Mouse (Mus musculus) cerebellum, postnatal 25 days (tissue): ENCODE data around the gene Cacna2d2.
A peak's percentile ranks its signal among the peaks of the same experiment; 100 is the strongest.

ENCODE experiments used
- DNase-seq, 2 experiments: peaks; one replicate each; pipeline ENCODE4 v3.0.0; 2021; ENCODE audit warnings: mixed read lengths in 2 of 2

The Cacna2d2 gene

DNA sequence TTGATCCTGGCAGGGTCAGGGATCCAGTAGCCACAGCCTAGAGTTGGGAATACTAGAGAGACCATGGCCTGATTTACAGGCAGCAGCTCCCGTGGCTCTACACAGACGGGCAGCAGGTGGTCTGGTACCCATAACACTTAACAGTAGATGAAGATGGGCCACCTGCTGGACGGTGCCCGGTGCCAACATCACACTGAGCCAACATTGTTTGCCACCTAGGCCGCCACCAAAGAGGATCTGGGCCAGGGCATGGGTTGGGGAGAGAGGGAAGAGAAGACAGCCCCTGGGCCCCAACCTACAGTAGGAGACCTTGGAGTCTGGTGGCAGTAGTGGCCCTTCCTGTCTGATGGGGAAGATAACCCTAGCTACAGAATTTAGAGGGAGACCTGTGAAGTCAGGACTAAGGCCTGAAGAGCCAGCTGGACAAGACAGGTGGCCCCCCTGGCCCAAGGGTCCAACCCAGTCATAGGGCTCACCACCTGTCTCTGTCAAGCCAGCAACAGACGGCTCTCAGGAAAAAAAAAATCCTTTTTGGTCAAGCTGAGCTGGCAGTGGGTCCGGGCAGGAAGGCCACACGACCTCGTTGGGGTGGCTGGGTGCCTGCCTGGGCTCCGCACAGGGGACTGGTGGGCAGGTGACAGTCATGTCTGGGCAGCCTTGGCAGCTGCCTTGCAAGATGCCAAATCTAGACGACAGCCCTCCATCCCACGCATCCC is 102.9 kb downstream of the Cacna2d2 start:
- DNase-seq = peak; percentile 82 to 83

DNA sequence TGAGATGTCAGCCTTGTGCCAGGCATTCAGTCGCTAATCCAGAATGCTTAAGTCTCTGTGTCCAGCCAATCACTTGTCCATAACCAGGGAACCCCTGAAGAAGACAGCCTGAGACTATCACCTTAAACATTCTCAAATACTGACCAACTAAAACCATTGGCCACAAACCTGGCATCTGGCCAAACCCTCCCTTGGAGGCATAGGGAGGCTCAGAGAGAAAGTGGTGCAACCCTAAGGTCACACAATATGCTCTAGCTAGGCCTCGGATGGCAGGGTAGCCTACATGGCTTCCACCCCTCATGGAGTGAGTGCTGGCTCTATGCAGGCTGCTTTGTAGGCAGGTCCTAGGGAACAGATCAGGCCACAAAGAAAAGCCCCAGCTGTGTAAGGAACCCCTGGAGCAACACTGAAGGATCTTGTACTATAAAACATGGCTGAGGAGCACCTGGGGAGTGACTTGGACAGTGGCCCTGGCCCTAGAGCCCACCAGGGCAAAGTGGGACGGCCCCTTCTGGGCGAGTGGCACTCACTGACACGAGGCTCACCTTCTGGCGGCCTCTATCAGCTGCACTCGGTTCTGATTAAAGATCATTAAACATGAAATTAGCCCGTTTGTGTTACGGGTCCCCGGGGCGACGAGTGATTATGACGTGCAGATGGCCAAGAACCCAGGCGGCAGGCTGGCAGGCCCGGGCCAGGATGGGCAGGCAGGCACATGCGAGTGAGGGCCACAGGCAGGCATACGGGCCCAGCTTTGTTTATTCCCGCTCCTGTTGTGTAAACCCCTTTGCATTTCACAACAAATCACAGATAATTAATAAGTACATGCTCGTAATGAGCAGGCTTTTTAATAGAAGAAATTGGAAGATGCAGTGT is 105.5 kb downstream of the Cacna2d2 start:
- DNase-seq = peak; percentile 54 to 67

DNA sequence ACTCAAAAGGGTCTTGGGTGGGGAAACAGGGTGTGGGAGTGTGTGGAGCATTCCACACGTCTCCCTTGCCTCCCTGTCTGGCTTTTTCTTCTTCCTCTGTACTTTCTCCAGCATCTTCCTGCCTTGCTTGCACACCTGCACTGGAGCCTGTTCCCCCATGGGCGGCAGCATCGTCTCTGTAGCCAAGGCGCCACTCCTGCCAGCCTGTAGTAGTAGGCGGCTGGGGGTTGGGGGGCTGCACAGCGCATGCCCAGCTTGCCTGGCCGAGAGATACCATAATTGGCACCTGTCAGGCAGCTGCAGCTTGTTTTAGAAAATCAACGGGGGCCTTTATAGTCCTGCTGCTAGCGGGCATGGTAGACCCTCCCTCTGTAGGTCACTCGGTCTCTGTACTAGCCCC is 108.9 kb downstream of the Cacna2d2 start:
- peak in 1 of 2 experiments; percentile 19 for DNase-seq

DNA sequence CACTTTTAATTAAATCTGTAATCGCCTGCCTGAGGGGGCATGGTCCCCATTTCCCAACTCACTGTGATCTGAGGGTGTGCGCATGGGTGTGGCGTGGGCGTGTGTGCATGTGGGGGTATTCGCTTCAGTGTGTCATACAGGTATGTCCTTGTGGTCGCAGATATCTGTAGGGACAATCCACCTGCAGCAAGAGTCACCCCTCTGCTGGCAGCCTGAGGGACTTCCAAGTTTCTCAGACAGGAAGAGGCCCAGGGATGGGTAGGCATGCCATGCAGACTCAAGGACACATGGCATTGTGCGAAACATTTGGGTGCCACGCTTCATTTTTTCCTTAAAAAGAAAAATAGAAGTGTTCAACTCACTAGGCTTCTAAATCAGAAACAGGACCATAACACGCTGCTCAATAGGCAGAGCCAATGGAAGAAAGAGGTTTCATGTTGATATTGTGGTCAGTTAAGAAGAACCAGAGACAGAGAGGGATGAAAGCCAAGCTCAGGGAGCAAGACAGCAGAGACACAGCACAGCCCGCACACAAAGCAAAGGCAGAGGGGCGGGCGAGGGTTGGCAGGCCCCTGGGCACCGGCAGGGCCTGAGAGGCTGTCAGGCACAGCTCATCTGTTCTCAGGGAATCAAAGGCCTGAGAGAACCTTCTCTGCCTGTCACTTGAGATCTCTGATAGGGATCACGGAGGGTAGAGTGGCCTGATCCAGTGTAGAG is 111.1 kb downstream of the Cacna2d2 start:
- DNase-seq = peak in 1 of 2 experiments; percentile 21

DNA sequence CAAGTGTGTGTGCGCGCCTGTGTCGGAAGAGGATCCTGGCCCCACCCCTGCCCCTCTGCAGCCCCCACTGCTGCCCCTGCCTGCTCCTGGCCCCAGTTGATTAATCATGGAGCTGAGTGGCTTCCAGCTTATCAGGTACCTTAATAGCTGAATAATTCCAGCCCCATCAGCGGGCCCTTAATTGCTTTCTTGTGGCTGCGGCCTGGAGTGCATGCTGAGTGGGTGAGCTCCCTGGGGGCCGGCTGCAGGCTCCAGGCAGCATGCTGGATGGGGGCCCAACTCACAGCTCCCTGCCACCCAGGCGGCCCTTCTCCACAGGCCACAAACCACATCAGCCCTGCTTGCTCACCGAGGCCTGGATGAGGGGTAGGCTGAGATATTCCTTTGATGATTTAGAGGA is 112.0 kb downstream of the Cacna2d2 start:
- no peak for DNase-seq

DNA sequence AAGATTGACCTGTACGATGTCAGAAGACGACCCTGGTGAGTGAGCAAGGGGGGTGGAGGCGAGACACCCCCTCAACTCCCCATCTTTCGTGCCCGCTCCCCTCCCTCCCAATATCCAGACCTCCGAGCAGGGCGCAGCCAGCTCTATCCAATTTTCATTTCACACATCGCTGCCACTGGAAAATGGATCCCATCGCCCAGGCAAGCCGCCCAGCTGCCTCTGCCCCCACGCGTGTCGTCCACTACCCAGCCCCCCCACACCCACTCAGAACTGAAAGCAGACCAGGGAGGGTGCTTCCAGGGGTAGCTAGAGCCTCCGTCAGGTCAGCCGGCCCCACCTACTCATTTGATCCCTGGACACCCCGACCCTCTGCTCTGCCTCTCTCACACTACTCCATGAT is 112.9 kb downstream of the Cacna2d2 start:
- DNase-seq = no peak

DNA sequence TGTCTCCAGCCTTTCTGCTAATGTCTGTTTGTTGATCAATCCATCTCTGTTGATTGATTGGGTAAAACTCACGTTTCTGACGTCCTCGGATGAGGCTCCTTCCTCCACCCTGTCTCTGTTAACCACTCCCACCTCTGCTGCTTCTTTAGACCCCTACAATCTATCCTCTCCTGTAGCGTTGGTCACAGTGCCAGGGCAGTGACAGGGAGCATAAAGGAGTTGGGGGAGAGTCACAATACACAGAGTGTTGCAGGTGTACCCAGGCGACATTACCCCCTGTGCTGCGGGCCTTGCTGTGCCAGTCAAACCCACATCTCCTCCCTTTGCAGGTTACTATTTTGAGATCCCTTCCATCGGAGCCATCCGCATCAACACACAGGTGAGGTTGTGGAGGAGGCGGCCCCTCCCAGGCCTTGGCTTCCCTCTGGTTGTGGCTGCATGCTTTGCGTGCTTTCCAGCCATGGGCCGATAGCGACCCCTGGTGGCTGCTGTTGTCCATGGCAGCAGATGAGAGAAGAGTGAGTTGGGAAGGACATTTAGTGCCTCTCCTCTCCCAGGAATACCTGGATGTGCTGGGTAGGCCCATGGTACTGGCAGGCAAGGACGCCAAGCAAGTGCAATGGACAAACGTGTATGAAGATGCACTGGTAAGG is 115.0 kb downstream of the Cacna2d2 start:
- peak; percentile 96 for DNase-seq

DNA sequence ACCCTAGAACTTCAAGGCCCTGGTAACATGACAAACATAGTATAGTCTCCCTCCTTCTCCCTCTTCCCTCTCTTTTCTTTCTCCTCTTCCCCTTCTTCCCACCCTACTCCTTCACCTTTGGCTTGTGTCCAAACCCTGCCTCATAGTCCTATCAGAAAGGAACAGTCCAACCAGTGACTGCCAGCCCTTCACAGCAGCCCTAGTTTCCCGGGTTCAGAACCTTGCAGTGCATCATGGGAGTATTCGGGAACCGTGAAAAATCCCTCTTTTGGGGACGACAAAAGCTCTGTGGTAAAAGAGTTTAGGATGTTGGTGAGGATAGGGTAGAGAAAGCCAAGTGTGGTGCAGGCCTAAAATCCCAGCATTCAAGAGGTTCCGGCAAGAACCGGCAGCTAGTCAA is 120.9 kb downstream of the Cacna2d2 start:
- DNase-seq = no peak

DNA sequence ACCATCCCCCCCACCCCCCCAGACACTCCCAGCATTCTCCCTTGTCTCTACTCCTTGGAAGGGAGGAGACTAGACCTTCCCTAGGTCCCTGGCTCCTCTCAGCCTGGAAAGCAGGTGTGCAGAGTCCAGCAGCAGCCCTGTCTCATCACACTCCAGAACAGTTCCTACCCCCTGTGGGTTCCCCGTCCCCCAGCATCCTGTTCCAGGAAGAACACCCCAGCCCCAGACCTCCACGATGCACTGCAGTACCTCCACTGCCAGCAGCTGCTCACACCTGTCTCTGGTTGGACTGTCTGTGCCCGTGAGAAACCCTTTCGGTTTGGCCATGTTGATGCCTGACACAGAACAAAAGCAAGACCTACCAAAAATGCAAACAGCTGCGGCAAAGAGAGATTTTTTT is 121.8 kb downstream of the Cacna2d2 start:
- no peak for DNase-seq

DNA sequence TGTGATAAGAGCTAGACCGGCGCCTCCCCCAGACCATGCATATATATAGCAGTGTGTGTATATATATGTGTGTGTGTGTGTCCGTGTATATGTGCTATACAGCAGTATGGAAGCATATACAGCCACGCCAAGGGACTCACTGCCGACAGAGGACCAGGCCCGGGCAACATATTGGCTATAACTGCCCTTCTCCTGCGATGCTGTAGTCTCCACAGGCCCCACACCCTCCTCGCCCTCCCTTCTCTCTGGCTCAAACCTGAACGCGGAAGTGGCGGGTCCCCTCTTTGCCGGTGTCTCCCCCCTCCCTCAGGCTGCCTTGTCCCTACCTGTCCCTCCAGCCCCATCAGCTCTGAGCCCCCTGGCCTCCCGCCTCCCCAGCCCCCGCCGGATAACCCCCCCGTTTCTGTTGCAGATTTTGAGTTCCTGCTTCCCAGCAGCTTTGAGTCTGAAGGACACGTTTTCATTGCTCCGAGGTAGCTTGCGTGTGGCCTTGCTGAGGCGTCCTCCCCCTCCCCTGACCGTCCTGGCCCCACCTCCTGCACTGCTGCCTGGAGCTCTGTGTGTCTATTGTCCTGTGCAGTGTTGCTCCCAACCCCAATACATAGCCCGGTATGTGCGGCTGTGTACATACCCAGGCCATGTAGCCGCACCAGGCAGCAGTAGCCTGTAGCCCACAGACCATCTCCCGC is 122.4 kb downstream of the Cacna2d2 start:
- DNase-seq = no peak

DNA sequence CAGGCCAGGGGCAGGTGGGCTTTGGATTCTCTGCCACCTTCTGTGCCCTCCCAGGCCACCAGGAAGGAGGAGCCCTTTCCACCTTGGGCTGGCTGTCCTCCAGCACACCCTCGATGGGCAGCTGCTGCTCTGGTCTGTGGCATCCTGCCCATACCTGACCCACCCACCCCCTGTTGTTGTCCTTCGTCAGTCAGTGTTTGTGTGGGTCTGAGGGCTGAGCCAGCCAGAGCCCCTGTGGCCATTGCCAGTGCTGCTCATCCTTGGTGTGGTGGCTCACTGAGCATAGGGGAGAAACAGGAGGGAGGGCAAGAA is 122.9 kb downstream of the Cacna2d2 start:
- DNase-seq = peak in 1 of 2 experiments; percentile 26

DNA sequence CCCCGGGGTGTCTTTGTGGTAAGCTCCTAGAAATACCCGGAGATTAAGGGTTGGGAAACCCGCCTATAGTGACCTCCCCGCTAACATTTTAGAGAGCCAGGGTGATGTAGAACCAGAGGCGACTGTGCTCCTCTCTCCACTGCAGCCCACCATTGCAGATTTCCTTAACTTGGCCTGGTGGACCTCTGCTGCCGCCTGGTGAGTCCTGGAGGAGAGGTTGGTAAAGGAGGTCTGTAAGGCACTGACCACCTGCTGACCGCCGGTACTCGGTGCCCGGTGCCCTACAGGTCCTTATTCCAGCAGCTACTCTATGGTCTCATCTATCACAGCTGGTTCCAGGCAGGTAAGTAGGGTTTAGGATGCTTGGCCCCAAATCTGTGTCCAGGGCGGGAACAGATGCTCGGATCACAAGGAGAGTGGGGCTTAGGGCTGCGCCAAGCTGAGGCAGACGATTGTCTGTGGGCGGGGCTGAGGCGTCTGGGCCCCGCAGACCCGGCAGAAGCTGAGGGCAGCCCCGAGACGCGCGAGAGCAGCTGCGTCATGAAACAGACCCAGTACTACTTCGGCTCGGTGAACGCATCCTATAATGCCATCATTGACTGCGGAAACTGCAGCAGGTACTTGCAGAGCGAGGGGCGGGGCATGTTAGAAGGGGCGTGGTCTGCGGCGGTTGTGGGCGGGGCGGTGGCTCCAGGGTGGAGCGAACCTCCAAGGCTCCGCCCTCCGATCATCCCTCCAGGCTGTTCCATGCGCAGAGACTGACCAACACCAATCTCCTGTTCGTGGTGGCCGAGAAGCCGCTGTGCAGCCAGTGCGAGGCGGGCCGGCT is 127.0 kb downstream of the Cacna2d2 start:
- DNase-seq = peak; percentile 40 to 69

DNA sequence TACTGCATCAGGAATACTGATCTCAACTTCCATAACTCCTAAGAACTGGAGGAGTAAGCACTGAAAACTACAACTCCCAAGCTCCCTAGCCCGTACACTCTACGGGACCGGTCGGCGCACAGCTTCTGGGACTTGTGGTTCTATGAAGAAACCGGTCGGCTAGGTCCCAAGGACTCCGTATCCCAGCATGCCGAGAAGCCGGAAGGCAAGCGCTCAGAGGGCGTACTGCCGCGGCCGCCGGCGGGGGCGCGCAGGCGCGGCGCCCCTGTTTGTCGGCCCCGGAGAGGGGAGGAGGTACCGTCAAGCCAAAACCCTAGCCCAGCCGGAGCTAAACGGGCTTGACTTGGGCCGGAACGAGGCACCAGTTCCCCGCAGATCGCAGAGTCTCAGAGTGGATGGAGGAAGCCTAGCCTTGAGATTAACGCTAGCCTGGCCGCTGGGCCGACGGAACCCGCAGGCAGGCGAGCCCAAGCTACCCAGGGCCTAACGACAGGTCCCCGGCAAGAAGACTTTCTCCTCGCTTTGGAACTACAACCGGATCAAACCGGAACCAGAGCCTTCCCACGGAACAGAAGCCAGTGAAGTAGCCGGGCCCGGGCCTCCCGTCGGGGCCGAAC is 134.5 kb downstream of the Cacna2d2 start, which contains the start of gene Tmem115:
TSS of gene Tmem115 (plus strand) at position 155 of the 617 bp plus-strand sequence.
- DNase-seq = peak; percentile 90 to 93

DNA sequence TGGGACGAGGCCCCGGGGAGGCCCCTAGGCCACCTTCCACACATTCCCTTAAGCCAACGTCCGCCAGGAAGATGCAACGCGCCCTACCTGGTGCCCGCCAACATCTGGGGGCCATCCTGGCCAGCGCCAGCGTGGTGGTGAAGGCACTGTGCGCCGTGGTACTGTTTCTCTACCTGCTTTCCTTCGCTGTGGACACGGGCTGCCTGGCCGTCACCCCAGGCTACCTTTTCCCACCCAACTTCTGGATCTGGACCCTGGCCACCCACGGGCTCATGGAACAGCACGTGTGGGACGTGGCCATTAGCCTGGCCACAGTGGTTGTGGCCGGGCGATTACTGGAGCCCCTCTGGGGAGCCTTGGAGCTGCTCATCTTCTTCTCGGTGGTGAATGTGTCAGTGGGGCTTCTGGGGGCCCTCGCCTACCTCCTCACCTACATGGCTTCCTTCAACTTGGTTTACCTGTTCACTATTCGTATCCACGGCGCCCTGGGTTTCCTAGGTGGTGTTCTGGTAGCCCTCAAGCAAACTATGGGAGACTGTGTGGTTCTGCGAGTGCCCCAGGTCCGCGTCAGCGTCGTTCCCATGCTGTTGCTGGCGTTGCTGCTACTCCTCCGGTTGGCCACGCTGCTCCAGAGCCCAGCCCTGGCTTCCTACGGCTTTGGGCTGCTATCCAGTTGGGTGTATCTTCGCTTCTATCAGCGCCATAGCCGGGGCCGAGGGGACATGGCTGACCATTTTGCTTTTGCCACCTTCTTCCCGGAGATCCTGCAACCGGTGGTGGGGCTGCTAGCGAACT is 135.2 kb downstream of the Cacna2d2 start:
- peak; percentile 55 to 62 for DNase-seq

DNA sequence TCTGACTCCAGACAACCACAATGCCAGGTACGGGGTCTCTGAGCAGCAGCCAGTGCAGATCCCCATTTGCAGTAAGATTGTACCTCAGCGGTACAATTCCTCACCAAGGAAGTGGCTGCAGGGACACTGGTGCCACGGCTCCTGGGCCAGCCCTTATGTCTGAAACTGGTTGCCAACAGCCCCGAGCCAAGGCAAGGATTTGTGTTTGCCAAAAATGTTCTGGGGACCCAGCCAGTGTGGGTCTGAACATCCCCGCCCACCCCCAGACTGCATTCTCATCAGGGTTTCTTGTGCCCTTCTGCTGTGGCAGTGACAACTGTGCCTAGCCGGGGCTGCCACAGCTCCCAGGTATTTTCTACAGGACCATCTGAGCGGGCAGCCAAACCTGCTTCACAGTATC is 138.8 kb downstream of the Cacna2d2 start:
- DNase-seq = peak; percentile 38 to 52

DNA sequence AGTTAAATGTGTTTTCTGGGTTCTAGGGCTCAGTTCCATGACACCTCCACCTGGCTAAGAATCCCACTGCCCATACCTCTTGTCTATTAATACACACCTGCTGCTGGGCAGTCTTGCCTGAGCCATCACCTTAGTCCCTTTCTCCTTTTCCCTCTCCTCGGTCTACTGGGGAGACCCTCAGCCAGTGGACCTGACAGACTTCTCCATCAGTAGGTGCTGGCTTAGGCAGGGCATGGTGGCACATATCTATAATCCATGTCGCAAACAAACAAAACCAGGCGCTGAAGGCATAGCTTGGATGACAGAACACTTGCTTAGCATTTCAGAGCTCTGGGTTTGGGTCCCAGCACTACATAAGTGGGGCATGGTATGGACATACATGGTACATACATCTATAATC is 139.3 kb downstream of the Cacna2d2 start:
- no peak for DNase-seq

DNA sequence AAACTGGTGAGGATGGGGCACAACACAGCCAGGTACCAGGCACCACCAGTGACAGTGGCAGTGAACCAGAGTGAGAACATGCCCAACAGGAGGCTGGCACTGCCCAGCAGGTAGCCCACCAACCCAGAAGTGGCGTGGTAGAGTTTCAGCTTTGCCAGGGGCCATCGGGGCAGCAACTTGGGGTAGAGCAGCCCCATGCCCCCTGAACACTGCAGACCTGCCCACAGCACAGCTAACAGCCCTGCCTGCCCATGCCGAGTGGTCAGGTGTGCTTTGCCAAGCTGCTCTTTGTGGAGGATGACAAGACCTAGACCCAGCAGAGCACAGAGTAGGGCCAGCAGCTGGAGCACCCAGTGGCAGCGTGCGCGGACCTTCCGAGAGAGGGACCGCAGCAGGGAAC is 140.5 kb downstream of the Cacna2d2 start:
- DNase-seq = no peak

DNA sequence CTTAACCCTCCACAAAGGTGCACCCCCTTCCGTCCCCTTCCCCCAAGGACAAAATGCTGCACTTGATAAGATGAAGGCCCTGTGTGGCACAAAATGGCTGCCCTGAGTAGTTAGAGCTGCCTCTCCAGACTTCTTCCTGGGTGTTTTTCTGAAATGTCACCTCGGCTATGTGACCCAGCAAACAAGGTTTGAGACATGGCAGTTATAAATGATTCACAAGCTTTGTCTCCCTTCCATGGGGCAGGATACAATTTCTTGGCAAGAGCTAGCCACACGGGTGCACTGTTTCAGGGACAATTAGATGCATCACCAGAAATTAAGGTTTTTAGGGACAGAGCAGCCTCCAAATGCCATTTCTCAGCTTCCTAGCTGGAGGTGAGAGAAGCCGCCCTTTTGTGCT is 141.0 kb downstream of the Cacna2d2 start:
- no peak for DNase-seq

DNA sequence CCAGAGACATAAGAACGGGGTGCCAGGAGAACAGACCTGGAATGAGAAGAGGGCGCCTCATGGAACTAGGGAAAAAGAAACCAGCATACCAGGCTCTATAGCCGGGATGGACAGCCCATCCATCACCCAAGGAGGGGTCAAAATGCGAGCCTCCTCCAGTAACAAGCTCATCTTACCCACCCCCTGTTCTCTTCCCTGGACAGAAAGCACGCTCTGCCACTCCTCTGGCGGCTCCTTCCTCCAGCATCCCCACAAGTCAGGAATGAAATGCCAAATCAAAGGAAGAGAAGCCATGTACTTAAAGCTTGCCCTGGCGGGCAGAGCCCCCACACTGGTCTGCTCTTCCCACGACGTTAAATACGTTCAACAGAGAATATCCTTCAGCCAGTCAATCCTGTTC is 141.6 kb downstream of the Cacna2d2 start:
- DNase-seq = no peak
